Mouse (Mus musculus) embryonic facial prominence, embryonic 12.5 days (tissue): ENCODE measurements around the gene Rtn4ip1. TPM values are rescaled to one million over a fixed set of nuclear protein-coding genes. Genes with fewer than 3 reads are reported as not detected.
"Not testable (repeated sequence)": the region's sequence is repeated elsewhere in the genome, so short reads cannot be mapped to it uniquely, and the experiment has no call there.

Experiments
- ATAC-seq: fragments of 200-750 bp; cut with Nextera tagmentation; 2 replicates; pipeline ENCODE4 v1.8.0; 2017; ENCODE audit not compliant: insufficient number of reproducible peaks, insufficient read depth, low FRiP score, low TSS enrichment
- H3K27ac ChIP-seq: fragments of 300-500 bp; sonication (generic); 2 replicates; pipeline ENCODE4 v1.5.1; 2016; ENCODE audit warnings: mild to moderate bottlenecking
- H3K27me3 ChIP-seq: fragments of 300-500 bp; sonication (generic); 2 replicates; pipeline ENCODE4 v1.6.1; 2016; ENCODE audit warnings: mild to moderate bottlenecking, moderate library complexity
- H3K36me3 ChIP-seq: fragments of 300-500 bp; sonication (generic); 2 replicates; pipeline ENCODE4 v1.6.1; 2016; ENCODE audit warnings: mild to moderate bottlenecking
- H3K4me1 ChIP-seq: fragments of 300-500 bp; sonication (generic); 2 replicates; pipeline ENCODE4 v1.6.1; 2016
- H3K4me2 ChIP-seq: fragments of 300-500 bp; sonication (generic); replicated peaks from 2 replicates; pipeline ENCODE4 v1.6.1; 2016; ENCODE audit warnings: mild to moderate bottlenecking, moderate library complexity
- H3K4me3 ChIP-seq: fragments of 300-500 bp; sonication (generic); 2 replicates; pipeline ENCODE4 v1.5.1; 2016; ENCODE audit warnings: mild to moderate bottlenecking
- H3K9ac ChIP-seq: fragments of 300-500 bp; sonication (generic); 2 replicates; pipeline ENCODE4 v1.6.1; 2016; ENCODE audit warnings: mild to moderate bottlenecking, moderate library complexity
- H3K9me3 ChIP-seq: fragments of 300-500 bp; sonication (generic); 2 replicates; pipeline ENCODE4 v1.6.1; 2016; ENCODE audit warnings: mild to moderate bottlenecking, moderate library complexity
- WGBS: fragments of 180-500 bp; shearing (Covaris S2); methylation state at CpG from one replicate; pipeline ENCODE4 v1.1.7; 2016; 5-methylcytosine and 5-hydroxymethylcytosine counted together
- polyA plus RNA-seq: library from polyadenylated mRNA; unstranded; fragments of >200 nt; fragmentation: Nextera tagmentation; extraction: Ambion mirVana; gene quantifications from 2 replicates; pipeline ENCODE4 v1.2.1, GENCODE M21; 2016

The Rtn4ip1 gene
- polyA plus RNA-seq, 1 experiment from 2014 or later: 15.8 TPM

DNA sequence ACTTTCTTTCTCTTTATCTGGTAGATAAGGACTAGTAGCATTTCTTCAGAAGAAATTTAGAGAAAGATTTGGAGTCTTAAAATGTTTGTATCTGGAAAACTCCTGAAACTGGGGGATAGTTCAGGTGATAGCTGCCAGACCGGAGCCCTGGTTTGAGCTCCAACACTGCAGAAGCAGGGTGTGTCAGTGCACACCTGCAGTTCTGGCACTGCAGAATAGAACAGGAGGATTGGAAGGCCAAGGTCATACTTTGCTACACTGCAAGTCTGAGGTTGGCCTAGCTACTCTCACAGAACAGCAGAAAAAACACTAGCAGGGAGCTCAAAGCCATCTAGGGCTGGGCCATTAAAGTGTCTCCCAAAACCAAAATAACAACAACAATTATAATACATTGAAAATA, 3.0 kb downstream of the Rtn4ip1 start:
- no peak overlapping the region for H3K27ac ChIP-seq
- no peak overlapping the region for H3K4me2 ChIP-seq
- no peaks in the 10 kb centered on the region for H3K9me3 ChIP-seq
- H3K9ac ChIP-seq: no peak overlapping the region
- WGBS: 83% methylated on average over 1 of the region's 1 CpGs
- H3K4me1 ChIP-seq: peaks cover 7% of the 10 kb centered on the region; the same call in 1 of the 2 replicates
- H3K36me3 ChIP-seq: no peaks in the 10 kb centered on the region
- no peaks in the 10 kb centered on the region for H3K27me3 ChIP-seq
- ATAC-seq: no peak
- no peak overlapping the region for H3K4me3 ChIP-seq

DNA sequence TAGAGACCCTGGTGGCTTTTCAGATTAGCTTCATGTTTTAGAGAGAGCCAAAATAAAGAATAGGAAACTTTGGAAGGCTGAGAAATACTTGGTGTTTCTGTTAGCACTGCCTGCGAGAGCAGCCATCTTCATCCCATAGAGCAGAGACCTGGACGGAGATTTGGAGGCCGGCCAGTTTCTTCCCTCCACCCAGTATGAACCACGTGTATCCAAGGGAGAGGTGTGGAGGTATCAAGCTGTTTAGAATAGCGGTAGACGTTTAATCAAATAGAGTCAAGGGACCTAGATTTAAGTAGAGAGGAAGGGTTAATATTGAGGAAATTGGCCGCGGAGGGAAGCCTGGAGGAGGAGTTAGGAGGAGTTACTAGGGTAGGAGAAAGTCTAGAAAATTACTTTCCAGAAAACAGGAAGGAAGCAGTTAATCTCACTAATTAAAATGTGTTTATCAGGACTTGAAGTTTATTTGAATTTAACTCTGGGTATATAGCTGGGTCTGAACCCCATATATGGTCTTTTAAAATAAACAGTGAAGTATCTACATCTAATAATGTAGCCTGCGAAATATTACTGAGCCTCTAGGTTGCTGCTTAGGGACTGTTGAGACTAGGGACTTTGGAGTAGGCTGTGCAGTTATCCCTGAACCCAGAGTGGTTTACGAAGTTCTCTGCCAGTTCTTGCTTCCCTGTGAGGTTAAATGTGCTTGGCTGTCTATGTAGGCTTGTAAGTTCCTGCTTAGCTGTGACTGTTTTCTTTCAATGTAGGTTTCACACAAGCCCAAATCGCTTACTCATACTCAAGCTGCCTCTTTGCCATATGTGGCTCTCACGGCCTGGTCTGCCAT, 8.6 kb downstream of the Rtn4ip1 start:
- H3K4me1 ChIP-seq: no peaks in the 10 kb centered on the region
- no peak overlapping the region for H3K27ac ChIP-seq
- ATAC-seq: no peak
- H3K9ac ChIP-seq: no peak overlapping the region
- 82% methylated on average over 12 of the region's 12 CpGs for WGBS
- H3K9me3 ChIP-seq: no peaks in the 10 kb centered on the region
- no peak overlapping the region for H3K4me2 ChIP-seq
- H3K36me3 ChIP-seq: no peaks in the 10 kb centered on the region
- no peak overlapping the region for H3K4me3 ChIP-seq
- no peaks in the 10 kb centered on the region for H3K27me3 ChIP-seq

DNA sequence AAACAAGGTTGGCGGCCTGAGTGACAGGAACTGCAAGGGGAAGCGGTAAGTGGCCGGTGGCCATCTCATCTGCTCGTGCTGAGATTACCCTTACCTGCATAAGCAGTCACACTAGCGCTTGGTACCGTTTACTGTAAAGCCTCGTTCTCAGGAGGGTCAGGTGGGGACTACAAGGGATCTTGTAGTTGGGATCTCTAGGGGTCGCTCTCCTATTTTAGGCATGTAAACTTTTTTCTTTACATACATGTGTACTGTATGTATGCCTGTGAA, 9.2 kb downstream of the Rtn4ip1 start:
- WGBS: 90% methylated on average over 8 of the region's 8 CpGs
- H3K4me3 ChIP-seq: no peak overlapping the region
- H3K27ac ChIP-seq: no peak overlapping the region
- H3K27me3 ChIP-seq: no peaks in the 10 kb centered on the region
- no peaks in the 10 kb centered on the region for H3K4me1 ChIP-seq
- no peaks in the 10 kb centered on the region for H3K9me3 ChIP-seq
- no peaks in the 10 kb centered on the region for H3K36me3 ChIP-seq
- H3K4me2 ChIP-seq: no peak overlapping the region
- ATAC-seq: no peak
- H3K9ac ChIP-seq: no peak overlapping the region

DNA sequence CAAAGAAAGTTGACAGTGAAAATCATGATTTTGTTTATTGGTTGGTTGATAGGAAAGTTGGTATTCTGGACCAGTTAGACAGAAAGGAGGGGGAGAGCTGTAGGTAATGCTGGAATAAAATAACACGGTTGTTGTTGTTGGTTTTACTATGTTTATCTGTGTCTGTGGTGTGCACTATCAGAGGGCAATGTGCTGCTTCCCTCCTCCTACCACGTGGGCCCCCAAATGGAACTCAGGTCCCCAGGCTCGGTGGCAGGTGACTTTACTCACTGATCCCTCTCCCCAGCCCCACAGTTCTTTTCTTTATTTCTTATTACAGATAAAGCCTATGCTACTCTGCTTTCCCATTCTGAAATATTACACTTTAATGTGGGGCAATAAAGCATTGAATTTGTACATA, 10.6 kb downstream of the Rtn4ip1 start:
- Histone ChIP-seq H3K27me3 (no peaks in the 10 kb centered on the region), H3K9me3 (no peaks in the 10 kb centered on the region), H3K4me2 (no peak overlapping the region), H3K4me3 (no peak overlapping the region), H3K36me3 (no peaks in the 10 kb centered on the region), H3K27ac (no peak overlapping the region), H3K4me1 (0 out of 2 replicates have a peak, but pooled peaks cover under 1% of the 10 kb centered on the region), H3K9ac (no peak overlapping the region)
- WGBS: 74% methylated on average over 3 of the region's 3 CpGs
- no peak for ATAC-seq

DNA sequence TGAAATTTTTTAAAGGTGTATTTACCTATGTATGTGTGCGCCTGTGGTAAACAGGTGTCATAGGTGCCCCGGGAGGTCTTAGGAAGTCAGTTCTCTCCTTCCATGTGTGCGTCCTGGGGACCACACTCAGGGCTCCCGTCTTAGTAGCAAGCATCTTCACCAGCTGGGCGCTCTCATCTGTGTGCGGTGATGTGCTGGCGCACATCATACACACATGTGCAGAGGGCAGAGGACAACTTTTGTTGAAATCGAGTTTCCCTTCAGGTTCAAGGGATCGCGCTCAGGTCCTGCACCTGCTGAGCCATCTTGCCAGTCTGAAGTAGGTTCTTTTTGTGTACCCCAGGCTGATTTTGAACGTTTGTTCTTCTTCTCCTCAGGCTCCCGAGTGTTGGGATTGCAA, 14.6 kb downstream of the Rtn4ip1 start:
- Histone ChIP-seq H3K9ac (no peak overlapping the region), H3K4me1 (peaks cover 3% of the 10 kb centered on the region; the same call in 1 of the 2 replicates), H3K27me3 (no peaks in the 10 kb centered on the region), H3K9me3 (no peaks in the 10 kb centered on the region), H3K36me3 (no peaks in the 10 kb centered on the region), H3K27ac (no peak overlapping the region), H3K4me3 (no peak overlapping the region), H3K4me2 (no peak overlapping the region)
- WGBS: 84% methylated on average over 12 of the region's 12 CpGs
- no peak for ATAC-seq

DNA sequence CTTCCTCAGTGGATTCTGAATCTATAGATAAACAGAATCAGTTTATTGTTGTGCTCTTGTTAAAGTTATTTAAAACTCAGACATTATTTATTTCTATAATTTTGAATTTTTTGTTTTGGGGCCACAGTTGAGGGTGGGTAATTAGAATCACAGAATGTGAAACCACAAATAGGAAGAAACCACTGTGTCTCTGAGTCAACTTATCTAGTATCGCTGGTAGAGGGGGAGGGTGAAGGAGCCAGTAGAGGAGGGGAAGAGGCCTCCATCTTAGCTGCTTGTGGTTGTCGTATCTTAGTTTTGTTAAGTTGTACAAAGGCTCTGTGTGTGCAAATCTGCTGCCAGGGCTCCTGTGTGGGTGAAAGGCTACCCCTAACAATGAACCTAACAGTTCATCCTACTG, 15.1 kb downstream of the Rtn4ip1 start:
- Histone ChIP-seq H3K9ac (no peak overlapping the region), H3K4me3 (no peak overlapping the region), H3K4me2 (no peak overlapping the region), H3K9me3 (no peaks in the 10 kb centered on the region), H3K27ac (no peak overlapping the region), H3K4me1 (peaks cover 3% of the 10 kb centered on the region; the same call in 1 of the 2 replicates), H3K36me3 (no peaks in the 10 kb centered on the region), H3K27me3 (no peaks in the 10 kb centered on the region)
- no peak for ATAC-seq
- WGBS: 83% methylated on average over 2 of the region's 2 CpGs

DNA sequence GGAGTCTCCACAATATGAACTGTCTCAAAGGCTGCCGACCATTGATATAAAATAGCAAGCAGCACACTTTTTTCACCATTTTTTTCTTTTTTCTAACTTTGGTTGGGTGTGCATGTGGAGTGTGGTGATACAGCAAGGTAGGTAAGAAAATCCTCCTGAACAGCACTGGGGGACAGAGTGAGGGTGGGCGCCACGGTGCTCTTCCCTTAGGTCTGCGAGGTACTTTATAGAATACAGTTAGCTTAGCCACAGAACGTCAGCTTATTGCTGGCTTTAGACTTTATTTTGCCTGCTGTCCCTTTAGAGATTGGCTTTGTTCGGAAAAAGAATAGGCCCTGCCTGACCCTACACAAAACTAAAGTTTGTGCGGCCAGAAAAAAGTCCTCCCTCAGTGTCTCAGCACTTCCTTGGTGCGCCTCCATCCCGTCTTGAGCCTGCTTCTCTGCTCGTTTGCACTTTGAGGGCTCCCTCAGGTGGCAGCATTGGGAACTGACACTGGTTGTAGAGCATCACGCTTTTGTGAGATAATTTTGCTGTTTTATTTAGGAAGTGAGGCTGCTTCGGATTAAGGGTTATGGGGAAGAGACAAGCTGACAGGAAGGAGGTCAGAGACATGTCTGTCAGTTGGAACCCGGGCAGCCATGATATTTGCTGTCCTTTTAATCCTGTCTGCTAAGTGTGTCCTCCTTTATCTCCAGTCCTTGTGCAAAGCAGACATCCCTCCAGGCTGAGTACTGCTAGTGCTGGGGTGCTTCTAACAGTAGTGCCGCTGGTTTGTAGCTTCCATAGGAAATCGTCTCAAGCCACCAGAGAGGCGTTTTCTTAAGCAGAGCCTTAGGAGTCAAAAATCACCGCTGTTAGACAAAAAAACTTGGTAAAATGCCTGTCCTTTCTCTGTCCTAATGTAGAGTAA, 17.3 kb downstream of the Rtn4ip1 start:
- H3K27ac ChIP-seq: no peak overlapping the region
- H3K9me3 ChIP-seq: no peaks in the 10 kb centered on the region
- H3K4me2 ChIP-seq: no peak overlapping the region
- ATAC-seq: 0 out of 2 replicates have a peak, but pooled peaks have one; percentile 56
- H3K4me3 ChIP-seq: no peak overlapping the region
- H3K36me3 ChIP-seq: peaks cover 4% of the 10 kb centered on the region
- no peak overlapping the region for H3K9ac ChIP-seq
- WGBS: 35% methylated on average over 17 of the region's 17 CpGs
- H3K4me1 ChIP-seq: peaks cover 3% of the 10 kb centered on the region; the same call in 1 of the 2 replicates
- no peaks in the 10 kb centered on the region for H3K27me3 ChIP-seq

DNA sequence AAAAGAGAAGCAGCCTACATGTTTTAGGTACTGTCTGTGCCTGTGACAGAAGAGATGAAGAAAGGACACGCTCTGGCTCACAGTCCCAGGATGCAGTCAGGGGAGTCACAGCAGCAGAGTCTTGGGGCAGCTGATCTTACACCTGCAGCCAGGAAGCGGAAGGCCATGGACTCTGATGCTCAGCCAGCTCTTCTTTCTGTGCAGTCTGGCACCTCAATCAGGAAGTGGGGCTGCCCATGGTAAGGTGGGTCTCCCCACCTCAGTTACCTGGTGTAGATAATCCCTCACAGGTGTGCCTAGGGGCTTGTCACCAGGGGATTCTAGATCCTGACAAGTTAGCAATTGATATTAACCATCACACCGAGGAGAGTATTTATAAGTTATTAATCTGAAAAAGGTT, 21.5 kb downstream of the Rtn4ip1 start:
- Histone ChIP-seq H3K4me3 (no peak overlapping the region), H3K27ac (no peak overlapping the region), H3K36me3 (peaks cover 4% of the 10 kb centered on the region), H3K4me2 (no peak overlapping the region), H3K4me1 (no peaks in the 10 kb centered on the region), H3K9me3 (no peaks in the 10 kb centered on the region), H3K27me3 (no peaks in the 10 kb centered on the region), H3K9ac (no peak overlapping the region)
- no peak for ATAC-seq
- 94% methylated on average over 3 of the region's 3 CpGs for WGBS

DNA sequence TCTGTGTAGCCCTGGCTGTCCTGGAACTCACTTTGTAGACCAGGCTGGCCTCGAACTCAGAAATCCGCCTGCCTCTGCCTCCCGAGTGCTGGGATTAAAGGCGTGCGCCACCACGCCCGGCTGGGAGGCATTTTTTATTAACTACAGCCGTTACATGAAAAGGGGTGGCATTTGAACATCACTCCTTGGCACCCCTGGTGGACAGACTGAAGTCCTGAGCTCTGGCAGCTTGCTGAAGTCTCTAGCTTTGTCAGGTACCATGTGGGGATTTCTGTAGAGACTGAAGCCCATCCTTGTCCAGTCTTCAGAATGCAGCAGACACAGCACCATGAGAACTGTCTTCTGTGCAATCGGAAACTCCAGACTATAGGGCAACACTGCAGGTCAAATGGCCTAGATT, 24.2 kb downstream of the Rtn4ip1 start:
- H3K27me3 ChIP-seq, H3K36me3 ChIP-seq, H3K9ac ChIP-seq, H3K4me2 ChIP-seq, H3K9me3 ChIP-seq, ATAC-seq, H3K27ac ChIP-seq, H3K4me1 ChIP-seq, H3K4me3 ChIP-seq: not testable (repeated sequence)
- 91% methylated on average over 9 of the region's 9 CpGs for WGBS

DNA sequence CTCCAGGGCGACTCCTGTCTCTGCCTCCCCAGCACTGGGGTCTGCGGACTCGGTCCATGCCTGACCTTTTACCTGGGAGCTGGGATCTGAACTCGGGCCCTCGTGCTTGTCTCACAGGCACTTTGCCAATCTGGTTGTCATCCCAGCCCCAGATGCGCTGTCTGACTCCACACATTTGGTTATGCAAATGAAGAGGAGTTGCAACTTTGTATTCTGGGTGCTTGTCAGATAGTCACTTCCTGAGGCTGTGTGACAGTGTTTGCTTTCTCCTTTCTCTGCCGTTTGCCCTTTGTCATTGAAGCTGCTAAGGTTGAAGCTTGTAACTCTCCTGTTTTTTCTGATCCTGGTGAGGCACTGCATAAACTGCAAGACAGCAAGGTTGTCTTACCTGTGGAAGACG, 26.1 kb downstream of the Rtn4ip1 start:
- no peak for ATAC-seq
- no peaks in the 10 kb centered on the region for H3K27me3 ChIP-seq
- H3K4me3 ChIP-seq: no peak overlapping the region
- H3K4me1 ChIP-seq: no peaks in the 10 kb centered on the region
- H3K36me3 ChIP-seq: peaks cover 4% of the 10 kb centered on the region
- no peaks in the 10 kb centered on the region for H3K9me3 ChIP-seq
- 86% methylated on average over 8 of the region's 8 CpGs for WGBS
- no peak overlapping the region for H3K9ac ChIP-seq
- H3K27ac ChIP-seq: no peak overlapping the region
- H3K4me2 ChIP-seq: no peak overlapping the region

DNA sequence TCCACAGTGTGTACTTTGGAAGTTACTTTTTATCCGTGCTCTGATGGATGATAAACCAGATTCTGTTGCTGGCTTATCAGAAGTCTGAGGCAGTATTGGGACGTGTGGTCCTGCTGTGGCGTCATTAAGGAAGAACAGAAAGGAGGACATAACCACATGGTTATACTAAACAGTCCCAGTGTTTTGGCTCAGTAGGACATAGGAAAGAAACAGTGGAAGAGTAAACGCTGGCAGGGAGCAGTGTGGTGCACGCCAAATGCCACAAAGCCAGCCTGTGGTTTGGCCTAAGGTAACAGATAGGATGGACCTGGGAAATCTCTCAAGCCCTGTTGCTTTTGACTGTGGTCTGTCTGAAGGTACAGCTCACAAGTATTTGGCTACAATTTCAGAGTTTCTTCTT, 27.0 kb downstream of the Rtn4ip1 start:
- Histone ChIP-seq H3K36me3 (no peaks in the 10 kb centered on the region), H3K4me1 (no peaks in the 10 kb centered on the region), H3K4me2 (no peak overlapping the region), H3K9me3 (no peaks in the 10 kb centered on the region), H3K4me3 (no peak overlapping the region), H3K27ac (no peak overlapping the region), H3K27me3 (no peaks in the 10 kb centered on the region), H3K9ac (no peak overlapping the region)
- 82% methylated on average over 5 of the region's 5 CpGs for WGBS
- no peak for ATAC-seq

DNA sequence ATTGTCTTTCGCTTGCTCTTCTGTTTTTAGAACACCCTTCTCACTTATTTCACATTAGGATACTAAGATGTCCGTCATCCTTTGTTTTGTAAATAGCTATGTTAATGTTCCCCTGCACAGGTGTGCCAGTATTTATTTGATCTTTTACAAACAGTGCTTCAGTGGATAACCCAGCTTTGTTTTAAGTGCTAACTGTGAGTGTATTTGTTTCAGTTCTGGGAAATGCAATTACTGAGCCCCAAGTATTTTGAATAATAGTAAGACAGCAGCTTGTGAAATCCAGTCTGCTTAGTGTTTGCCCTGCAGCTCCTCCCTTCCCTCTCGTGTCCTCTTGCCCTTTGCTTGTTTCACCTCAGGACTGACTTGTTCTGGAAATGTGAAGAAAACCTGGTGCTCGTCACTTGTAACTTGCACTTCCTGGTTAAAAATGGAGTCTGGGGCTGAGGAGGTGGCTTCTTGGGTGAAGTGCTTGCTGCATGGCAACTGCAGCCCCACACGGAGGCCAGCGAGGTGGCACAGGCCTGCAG, 37.6 kb downstream of the Rtn4ip1 start:
- no peak for ATAC-seq
- 77% methylated on average over 6 of the region's 6 CpGs for WGBS

More for the DNA sequence above, 37.6 kb downstream of the Rtn4ip1 start:
- H3K27me3 ChIP-seq: no peaks in the 10 kb centered on the region
- H3K9ac ChIP-seq: no peak overlapping the region
- H3K9me3 ChIP-seq: no peaks in the 10 kb centered on the region
- no peak overlapping the region for H3K4me2 ChIP-seq
- no peak overlapping the region for H3K4me3 ChIP-seq
- H3K4me1 ChIP-seq: no peaks in the 10 kb centered on the region
- peaks cover 5% of the 10 kb centered on the region; the same call in 1 of the 2 replicates for H3K36me3 ChIP-seq
- H3K27ac ChIP-seq: no peak overlapping the region
